Mouse (Mus musculus): ENCODE results near the gene Mast4. TPM values are rescaled to one million over a fixed set of nuclear protein-coding genes. Genes with fewer than 3 reads are reported as not detected.

Gene Mast4
- polyA plus RNA-seq, 1 experiment = 10.4 TPM

GRCm38 (mm10) chr13:103114274-103114673, 220.0 kb downstream of the Mast4 start:
- no peaks in the 10 kb centered on the region for H3K4me1 ChIP-seq (replicated peaks; ENCODE audit: control insufficient read depth, insufficient read depth, low read length)
- WGBS = 93% methylated on average over 5 of the region's 5 CpGs
- no peak for TF ChIP-seq POLR2A (IDR thresholded peaks at IDR 0.05; ENCODE audit: control insufficient read depth, extremely low read depth, insufficient read depth, low read length, poor library complexity)
- TF ChIP-seq CTCF (IDR thresholded peaks at IDR 0.05; ENCODE audit: borderline replicate concordance, control insufficient read depth, extremely low read depth, insufficient read depth, low read length, poor library complexity) = no peak
- no peaks in the 10 kb centered on the region for H3K27me3 ChIP-seq (ENCODE audit: control insufficient read depth, insufficient read depth, low read length)
- DNase-seq = no peak
- no peak overlapping the region for H3K4me3 ChIP-seq (ENCODE audit: control insufficient read depth, insufficient read depth, low read length)
- no peak overlapping the region for H3K27ac ChIP-seq (ENCODE audit: control insufficient read depth, insufficient read depth, low read length)
- no peaks in the 10 kb centered on the region for H3K36me3 ChIP-seq (ENCODE audit: control insufficient read depth, insufficient read depth, low read length)

- H3K36me3 ChIP-seq (ENCODE audit: control insufficient read depth, insufficient read depth, low read length) = no peaks in the 10 kb centered on the region
- H3K27ac ChIP-seq (ENCODE audit: control insufficient read depth, insufficient read depth, low read length) = no peak overlapping the region
- H3K27me3 ChIP-seq (ENCODE audit: control insufficient read depth, insufficient read depth, low read length) = no peaks in the 10 kb centered on the region
- peak; percentile 37 for DNase-seq
- TF ChIP-seq CTCF (IDR thresholded peaks at IDR 0.05; ENCODE audit: borderline replicate concordance, control insufficient read depth, extremely low read depth, insufficient read depth, low read length, poor library complexity) = no peak
- no peak for TF ChIP-seq POLR2A (IDR thresholded peaks at IDR 0.05; ENCODE audit: control insufficient read depth, extremely low read depth, insufficient read depth, low read length, poor library complexity)
- H3K4me3 ChIP-seq (ENCODE audit: control insufficient read depth, insufficient read depth, low read length) = no peak overlapping the region
- no peaks in the 10 kb centered on the region for H3K4me1 ChIP-seq (replicated peaks; ENCODE audit: control insufficient read depth, insufficient read depth, low read length)
- 31% methylated on average over 10 of the region's 10 CpGs for WGBS
Observed at GRCm38 (mm10) chr13:103109872-103110271, 224.4 kb downstream of the Mast4 start.

DNA sequence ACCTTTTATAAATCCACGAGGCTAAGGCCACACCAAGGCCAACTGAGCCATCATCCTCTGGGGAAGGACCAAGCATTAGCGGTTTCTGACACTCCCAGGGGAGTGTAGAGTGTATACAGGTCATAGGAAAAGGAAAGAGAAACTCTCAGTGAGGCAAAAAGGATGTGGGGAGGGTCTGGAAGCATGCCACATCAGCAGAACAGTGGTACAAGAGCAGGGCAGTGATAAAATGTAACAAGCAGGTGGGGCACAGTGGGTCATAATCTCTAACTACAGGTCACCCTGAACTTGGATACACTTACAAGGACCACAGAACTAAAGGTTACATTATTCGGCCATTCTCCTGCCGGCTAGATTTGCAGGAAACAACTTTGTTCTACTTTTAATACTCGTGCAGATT, 226.9 kb downstream of the Mast4 start:
- WGBS = 87% methylated on average over 5 of the region's 5 CpGs
- Histone ChIP-seq H3K4me3 (ENCODE audit: control insufficient read depth, insufficient read depth, low read length) (no peak overlapping the region), H3K4me1 (replicated peaks; ENCODE audit: control insufficient read depth, insufficient read depth, low read length) (no peaks in the 10 kb centered on the region), H3K27me3 (ENCODE audit: control insufficient read depth, insufficient read depth, low read length) (no peaks in the 10 kb centered on the region), H3K36me3 (ENCODE audit: control insufficient read depth, insufficient read depth, low read length) (no peaks in the 10 kb centered on the region), H3K27ac (ENCODE audit: control insufficient read depth, insufficient read depth, low read length) (no peak overlapping the region)
- DNase-seq = no peak
- no peak for TF ChIP-seq CTCF (IDR thresholded peaks at IDR 0.05; ENCODE audit: borderline replicate concordance, control insufficient read depth, extremely low read depth, insufficient read depth, low read length, poor library complexity)
- TF ChIP-seq POLR2A (IDR thresholded peaks at IDR 0.05; ENCODE audit: control insufficient read depth, extremely low read depth, insufficient read depth, low read length, poor library complexity) = no peak

DNA sequence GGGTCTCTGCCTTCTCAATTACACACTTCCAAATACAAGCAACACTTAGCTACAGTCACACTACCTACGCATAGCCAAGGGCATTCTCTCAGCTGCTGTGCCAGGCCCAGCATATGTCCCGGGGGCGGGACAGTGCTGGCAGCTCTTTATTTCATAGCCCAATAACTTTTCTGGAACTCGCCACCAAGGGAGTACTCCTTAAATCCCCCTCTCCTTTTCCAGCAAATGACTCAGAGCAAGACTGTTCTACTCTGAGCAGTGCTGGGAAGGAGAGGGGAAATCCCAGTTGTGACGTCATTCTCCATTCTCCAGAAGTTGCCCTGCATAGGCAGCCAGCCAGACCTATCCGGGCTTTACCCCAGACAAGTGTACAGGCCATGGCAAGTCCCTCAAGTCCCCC, 231.7 kb downstream of the Mast4 start:
- Histone ChIP-seq H3K27ac (ENCODE audit: control insufficient read depth, insufficient read depth, low read length) (no peak overlapping the region), H3K4me1 (replicated peaks; ENCODE audit: control insufficient read depth, insufficient read depth, low read length) (no peaks in the 10 kb centered on the region), H3K4me3 (ENCODE audit: control insufficient read depth, insufficient read depth, low read length) (no peak overlapping the region), H3K27me3 (ENCODE audit: control insufficient read depth, insufficient read depth, low read length) (no peaks in the 10 kb centered on the region), H3K36me3 (ENCODE audit: control insufficient read depth, insufficient read depth, low read length) (no peaks in the 10 kb centered on the region)
- no peak for TF ChIP-seq POLR2A (IDR thresholded peaks at IDR 0.05; ENCODE audit: control insufficient read depth, extremely low read depth, insufficient read depth, low read length, poor library complexity)
- 85% methylated on average over 6 of the region's 6 CpGs for WGBS
- no peak for DNase-seq

- peak overlapping the region; percentile 17 for H3K4me3 ChIP-seq (ENCODE audit: control insufficient read depth, insufficient read depth, low read length)
- peaks cover 7% of the 10 kb centered on the region; the same call in 1 of the 2 replicates for H3K27me3 ChIP-seq (ENCODE audit: control insufficient read depth, insufficient read depth, low read length)
- TF ChIP-seq POLR2A (IDR thresholded peaks at IDR 0.05; ENCODE audit: control insufficient read depth, extremely low read depth, insufficient read depth, low read length, poor library complexity) (no peak), CTCF (IDR thresholded peaks at IDR 0.05; ENCODE audit: borderline replicate concordance, control insufficient read depth, extremely low read depth, insufficient read depth, low read length, poor library complexity) (no peak)
- no peak overlapping the region for H3K27ac ChIP-seq (ENCODE audit: control insufficient read depth, insufficient read depth, low read length)
- no peak for DNase-seq
- 2% methylated on average over 28 of the region's 28 CpGs for WGBS
- no peaks in the 10 kb centered on the region for H3K4me1 ChIP-seq (replicated peaks; ENCODE audit: control insufficient read depth, insufficient read depth, low read length)
- H3K36me3 ChIP-seq (ENCODE audit: control insufficient read depth, insufficient read depth, low read length) = no peaks in the 10 kb centered on the region
Observed at GRCm38 (mm10) chr13:103096346-103097150, 237.7 kb downstream of the Mast4 start.

GRCm38 (mm10) chr13:103095491-103095890, 238.8 kb downstream of the Mast4 start:
- 28% methylated on average over 7 of the region's 7 CpGs for WGBS
- TF ChIP-seq POLR2A (IDR thresholded peaks at IDR 0.05; ENCODE audit: control insufficient read depth, extremely low read depth, insufficient read depth, low read length, poor library complexity) = no peak
- peaks cover 7% of the 10 kb centered on the region; the same call in 1 of the 2 replicates for H3K27me3 ChIP-seq (ENCODE audit: control insufficient read depth, insufficient read depth, low read length)
- no peaks in the 10 kb centered on the region for H3K4me1 ChIP-seq (replicated peaks; ENCODE audit: control insufficient read depth, insufficient read depth, low read length)
- H3K36me3 ChIP-seq (ENCODE audit: control insufficient read depth, insufficient read depth, low read length) = no peaks in the 10 kb centered on the region
- H3K27ac ChIP-seq (ENCODE audit: control insufficient read depth, insufficient read depth, low read length) = no peak overlapping the region
- H3K4me3 ChIP-seq (ENCODE audit: control insufficient read depth, insufficient read depth, low read length) = no peak overlapping the region
- no peak for DNase-seq

DNA sequence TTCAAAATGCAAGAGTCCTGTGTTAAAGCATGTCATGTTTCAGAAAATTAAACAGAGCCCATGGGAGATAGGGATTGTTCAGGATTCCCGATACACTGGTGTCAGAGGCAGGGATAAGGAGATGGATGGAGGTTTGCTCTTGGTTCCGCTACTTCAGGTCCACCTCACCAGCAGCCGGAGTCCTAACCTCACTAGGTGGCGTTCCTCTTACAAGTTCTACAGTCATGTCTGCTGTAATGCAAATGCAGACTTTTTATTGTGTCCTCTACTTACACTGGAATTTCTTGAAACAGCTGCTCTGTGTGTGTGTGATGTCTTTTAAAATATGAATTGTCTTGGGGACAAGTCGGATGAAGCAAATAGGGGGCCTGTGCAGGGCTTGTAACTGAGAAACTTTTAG, 239.7 kb downstream of the Mast4 start:
- H3K36me3 ChIP-seq (ENCODE audit: control insufficient read depth, insufficient read depth, low read length) = no peaks in the 10 kb centered on the region
- no peak for TF ChIP-seq CTCF (IDR thresholded peaks at IDR 0.05; ENCODE audit: borderline replicate concordance, control insufficient read depth, extremely low read depth, insufficient read depth, low read length, poor library complexity)
- TF ChIP-seq POLR2A (IDR thresholded peaks at IDR 0.05; ENCODE audit: control insufficient read depth, extremely low read depth, insufficient read depth, low read length, poor library complexity) = no peak
- H3K4me1 ChIP-seq (replicated peaks; ENCODE audit: control insufficient read depth, insufficient read depth, low read length) = no peaks in the 10 kb centered on the region
- DNase-seq = no peak
- H3K4me3 ChIP-seq (ENCODE audit: control insufficient read depth, insufficient read depth, low read length) = no peak overlapping the region
- H3K27me3 ChIP-seq (ENCODE audit: control insufficient read depth, insufficient read depth, low read length) = peaks cover 7% of the 10 kb centered on the region; the same call in 1 of the 2 replicates
- WGBS = 54% methylated on average over 5 of the region's 5 CpGs
- no peak overlapping the region for H3K27ac ChIP-seq (ENCODE audit: control insufficient read depth, insufficient read depth, low read length)

All from thymus, adult 2 months (tissue).